Mouse (Mus musculus): ENCODE measurements around the gene Marcksl1.

DNA sequence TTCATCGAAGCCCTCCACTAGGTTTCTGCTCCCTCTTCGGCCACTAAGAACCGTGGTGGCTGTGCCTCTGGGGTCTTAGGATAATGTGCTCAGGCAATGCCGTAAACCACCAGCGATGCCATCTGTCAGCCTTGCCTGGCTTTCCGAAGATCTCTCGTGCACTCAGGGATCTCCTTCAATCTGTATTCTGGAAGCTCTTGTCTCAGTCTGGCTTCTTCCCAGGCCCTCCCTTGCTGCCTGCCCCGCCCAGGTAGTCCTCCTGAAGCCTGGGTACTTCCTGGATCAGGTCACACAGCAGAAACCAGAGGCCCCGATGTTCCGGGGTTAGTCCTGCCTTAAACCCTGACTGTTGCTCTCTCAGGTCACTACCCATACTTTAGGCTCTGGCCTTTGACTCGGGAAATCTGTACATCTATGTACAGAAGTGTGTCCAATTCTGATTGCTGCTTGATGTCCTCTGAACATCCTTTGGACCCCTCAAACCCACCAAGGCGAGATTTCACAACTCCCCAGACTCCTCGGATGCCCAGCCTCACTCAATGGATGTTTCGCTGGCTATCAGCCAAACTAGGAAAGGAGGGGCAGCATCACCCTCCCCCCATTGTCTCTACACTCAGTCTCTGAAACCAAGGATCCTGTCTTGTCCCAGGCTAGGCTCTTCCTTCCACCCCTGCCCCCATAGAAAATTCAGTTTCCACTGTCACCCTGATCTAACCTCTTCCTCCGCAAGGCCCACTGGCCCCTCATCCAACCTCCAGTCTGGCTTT, 4.4 kb upstream of the Marcksl1 start:
- TF ChIP-seq GATA1 (IDR thresholded peaks at IDR 0.05; ENCODE audit: borderline replicate concordance, low read length), result no peak
- no peak for TF ChIP-seq FLI1 (IDR thresholded peaks at IDR 0.05; ENCODE audit: low read length)

Measured in megakaryocyte, embryonic 14.5 days (primary cell).